Mouse (Mus musculus) lung, postnatal 0 days (tissue): ENCODE data around the gene Zfr.

Experiments
- CTCF ChIP-seq: IDR thresholded peaks from 2 replicates; pipeline ENCODE4 v1.5.1; 2016; ENCODE audit warnings: antibody characterized with exemption, mild to moderate bottlenecking
- EP300 ChIP-seq: IDR thresholded peaks from 2 replicates; pipeline ENCODE4 v1.6.1; 2016; ENCODE audit warnings: antibody characterized with exemption, mild to moderate bottlenecking, control low read depth

DNA sequence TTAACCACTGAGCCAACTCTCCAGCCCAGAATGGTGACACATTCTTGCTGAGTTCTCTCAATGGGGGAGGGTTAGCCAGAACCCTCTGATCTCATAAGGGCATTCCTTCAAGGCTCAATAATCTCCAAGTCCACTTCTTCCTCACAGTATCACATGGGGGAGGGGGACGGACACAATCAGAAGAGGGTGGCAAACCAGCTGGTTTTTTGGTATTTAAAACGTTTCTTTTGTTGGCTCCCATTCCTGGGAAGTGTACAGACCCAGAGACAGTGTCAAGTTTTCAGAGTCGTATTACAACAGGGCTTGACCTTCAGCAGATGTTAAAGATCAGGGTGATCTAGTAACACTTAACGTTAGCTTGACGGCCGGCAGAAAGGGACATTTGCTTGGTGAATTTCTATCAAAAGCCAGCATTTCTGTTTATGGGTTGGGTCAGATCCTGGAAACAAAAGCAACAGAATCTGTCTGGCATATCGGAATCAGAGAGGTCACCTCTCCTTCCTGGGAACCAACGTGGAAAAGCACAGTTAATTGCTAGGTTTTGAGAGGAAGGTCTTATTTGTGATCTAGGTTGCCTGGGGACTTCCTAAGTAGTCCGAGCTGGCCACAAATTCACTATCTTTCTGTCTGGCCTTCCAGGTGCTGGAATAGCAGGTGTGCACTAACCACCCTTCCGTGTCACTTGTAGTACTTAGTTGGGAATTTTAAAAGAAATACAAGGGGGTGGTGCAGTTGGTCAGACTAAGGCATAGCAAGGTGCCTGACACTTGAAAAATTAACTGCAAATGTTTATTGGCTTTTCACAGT lies 86.1 kb downstream of the Zfr start:
- TF ChIP-seq CTCF = no peak
- TF ChIP-seq EP300 = peak; percentile 15; the same call in 1 of the 2 replicates
